Mouse (Mus musculus): ENCODE measurements at regions not wholly inside any gene's neighbourhood (a gene's known extent, or its start where the extent isn't known, plus 50 kb on each side); places are given as distances from the start of the nearest gene placed in this dataset.

DNA sequence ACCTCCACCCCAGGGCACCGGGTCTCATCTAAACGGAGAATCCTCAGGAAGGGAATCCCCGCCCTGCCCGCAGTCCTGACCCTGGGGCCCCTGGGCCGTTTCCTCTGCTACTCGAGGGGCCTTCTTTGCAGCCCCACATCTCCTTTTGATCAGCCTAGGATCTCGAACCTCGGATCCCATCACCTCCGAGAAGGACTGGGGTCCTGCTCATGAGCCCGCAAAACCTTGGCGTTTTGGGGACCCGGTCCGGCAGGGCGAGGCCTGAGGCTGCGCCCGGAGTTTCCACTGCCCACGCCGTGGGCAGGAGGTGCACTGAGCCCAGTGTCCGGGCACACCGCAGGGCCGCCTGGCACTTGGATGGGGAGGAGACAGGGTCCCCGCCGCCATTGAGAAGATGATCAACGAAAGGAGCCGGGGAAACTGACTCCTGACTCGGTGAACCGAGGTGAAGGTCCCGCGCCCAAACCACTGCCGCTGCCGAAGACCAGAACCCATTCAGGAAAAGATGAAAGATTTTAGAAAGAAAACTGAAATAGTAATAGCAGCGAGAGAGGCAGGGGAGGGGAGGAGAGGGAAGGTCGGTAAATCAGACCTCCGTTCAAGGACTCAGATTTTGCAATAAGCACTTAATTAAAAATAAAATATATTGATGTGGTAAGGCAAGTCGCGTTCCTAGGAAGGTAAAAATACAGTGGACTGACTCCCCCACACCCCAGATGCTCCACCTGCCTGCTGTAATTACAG is 399.0 kb upstream of the Smim15 start:
- in situ Hi-C loops (cut with MboI, MseI): no loop called here

DNA sequence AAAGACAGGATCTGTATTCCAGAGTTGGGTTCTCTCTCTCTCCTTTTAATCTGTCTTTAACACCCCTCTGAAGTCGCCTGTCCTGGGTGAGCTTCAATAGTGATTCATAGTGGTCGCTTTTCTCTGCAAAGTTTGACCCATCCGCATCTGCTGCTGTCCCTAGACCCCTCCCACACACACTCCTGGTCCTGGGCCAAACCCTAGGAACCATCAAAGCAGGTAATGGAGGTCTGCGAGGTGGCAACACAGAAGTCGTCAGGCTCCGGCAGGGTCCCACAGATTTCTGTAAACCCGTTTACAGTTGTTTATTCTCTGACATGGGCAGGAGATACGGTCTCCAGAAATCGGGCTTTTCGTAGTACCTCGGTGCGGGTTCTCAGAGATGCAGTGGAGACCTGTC is 399.5 kb upstream of the Smim15 start:
- in situ Hi-C loops (cut with MboI, MseI): no loop called here

DNA sequence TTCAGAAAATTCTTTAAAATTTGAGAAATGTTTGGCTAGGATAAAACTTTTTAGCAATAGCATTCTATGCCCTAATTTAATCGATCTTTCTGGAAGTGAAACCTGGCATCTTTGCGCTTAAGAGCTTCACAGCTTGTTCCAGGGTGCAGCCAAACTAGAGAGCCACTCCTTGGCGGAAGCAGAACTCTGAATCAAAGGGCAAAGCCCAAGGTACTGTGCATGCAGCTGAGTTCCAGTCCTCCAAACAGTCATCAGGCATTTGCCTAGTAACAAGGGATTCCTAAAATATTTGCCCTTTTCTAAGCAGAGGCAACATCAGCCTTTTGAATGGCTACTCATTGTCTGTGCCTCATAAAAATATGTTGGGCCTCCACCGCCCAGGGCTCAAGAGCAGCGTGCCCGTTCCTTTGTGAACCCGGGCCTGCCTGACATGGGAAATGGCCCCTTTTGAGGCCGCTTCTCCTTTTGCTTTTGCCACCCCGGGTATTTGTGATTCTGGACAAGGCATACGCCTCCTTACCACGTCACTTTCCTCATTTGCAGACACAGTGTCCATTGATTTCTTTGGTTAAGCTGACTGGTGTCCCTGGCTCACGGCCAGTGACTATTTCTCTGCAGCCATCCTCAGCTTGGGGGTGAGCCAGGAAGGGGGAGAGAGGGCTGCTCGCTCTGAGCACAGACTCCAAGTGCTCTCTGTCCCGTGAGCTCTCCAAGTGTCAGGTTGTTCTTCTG is 402.2 kb upstream of the Smim15 start:
- in situ Hi-C loops (cut with MboI, MseI): no loop called here

DNA sequence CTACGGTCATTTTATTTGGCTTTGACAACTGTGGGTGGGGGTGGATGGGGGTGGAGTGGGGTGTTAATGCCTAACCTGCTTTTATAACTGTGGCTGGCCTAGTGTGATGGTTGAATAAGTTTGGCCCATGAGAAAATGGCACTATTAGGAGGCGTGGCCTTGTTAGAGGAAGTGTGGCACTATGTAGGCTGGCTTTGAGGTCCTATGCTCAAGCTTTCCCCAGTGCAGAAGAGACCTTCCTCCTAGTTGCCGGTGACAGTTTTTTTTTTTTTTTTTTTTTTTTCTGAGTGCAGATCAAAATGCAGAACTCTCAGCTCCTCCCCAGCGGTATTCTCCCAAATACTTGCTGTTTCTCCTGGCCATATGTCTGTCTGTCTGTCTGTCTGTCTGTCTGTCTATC is 404.6 kb upstream of the Smim15 start:
- in situ Hi-C loops (cut with MboI, MseI): no loop called here

DNA sequence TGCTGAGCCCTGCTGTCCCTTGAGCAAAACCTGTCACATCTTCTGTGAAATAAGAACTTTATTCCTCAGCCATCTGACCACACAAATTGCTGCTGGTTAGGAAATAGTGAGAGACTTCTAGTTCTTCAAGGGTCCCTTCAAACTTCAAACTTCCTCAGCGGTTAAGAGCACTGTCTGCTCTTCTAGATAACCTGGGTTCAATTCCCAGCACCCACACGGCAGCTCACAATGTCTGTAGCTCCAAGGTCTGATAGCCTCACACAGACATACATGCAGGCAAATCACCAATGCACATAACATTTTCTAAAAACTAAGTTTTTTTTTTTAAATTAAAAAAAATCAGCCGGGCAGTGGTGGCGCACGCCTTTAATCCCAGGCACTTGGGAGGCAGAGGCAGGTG is 407.0 kb upstream of the Smim15 start:
- in situ Hi-C loops (cut with MboI, MseI): no loop called here

DNA sequence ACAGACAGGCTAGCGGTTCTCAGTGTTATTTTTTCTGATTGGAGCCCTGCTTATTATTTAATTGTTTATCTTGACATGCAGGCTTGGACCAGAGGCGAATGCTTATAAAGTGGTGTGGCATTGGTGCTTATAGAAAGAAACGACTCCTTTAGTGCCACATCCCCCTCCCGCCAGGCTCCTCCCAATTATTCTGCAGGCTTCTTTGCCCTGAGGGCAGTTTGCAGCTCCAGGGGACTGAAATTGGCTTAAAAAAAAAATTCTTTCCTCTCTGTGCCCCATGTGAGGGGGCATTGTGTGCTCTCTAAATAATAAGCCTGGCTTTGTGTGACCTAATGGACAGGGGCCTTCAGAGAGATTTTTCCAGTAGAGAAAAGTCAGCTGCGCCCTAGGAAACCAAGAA is 409.1 kb upstream of the Smim15 start:
- in situ Hi-C loops (cut with MboI, MseI): no loop called here

DNA sequence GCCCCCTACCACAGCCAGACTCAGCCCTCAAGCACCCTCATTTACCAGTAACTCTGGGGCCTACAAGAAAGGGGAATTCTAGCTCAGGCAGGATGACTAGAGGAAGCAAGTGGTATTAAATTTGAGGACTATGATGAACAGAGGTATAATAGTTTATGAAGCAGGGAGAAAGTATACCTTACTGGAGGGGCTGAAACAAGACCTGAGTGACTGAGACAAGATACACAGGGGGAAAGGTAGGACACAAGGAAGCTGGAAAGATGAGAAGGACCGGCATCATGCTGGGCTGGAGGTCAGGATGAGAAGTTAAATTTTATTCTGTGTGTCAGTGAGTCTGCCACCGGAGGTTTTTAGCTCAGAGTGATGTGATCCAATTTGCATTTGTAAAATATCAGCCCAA is 417.2 kb upstream of the Smim15 start:
- in situ Hi-C loops (cut with MboI, MseI): no loop called here

DNA sequence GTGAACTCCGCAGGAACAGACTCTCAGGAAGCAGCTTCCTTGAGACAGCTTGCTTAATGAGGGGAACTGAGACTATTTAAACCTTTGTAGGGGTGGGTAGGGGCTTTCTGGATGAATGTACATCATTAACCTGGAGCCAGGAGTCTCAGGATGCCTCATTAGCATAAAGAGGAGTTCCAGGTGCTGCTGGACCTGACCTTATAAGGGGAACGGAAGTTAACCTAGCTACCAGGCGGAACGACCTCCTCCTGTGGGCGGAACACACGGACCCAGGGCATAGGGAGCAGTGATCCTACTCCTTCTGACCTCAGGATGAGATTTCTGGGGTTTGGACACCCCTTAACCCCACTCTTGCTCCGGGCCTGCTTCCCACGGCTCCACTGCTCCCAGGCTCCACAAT is 417.6 kb upstream of the Smim15 start:
- in situ Hi-C loops (cut with MboI, MseI): no loop called here

DNA sequence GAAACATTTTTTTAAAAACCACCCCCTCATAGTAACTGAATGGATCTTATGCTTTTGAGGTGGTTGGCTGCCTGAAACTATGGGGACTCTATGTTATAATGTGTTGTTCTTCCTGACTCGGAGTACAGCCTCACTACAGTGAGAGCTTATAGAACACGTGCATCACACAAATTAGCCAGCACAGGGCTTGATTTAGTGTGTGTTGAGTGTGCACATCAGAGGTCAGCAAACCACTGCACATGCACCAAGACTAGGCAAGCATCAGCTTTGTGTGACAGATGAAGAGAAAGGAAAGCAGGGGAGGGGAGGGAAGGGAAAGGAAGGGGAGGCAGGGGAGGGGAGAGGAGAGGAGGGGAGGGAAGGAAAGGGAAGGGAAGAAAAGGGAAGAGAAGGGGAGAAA is 422.9 kb upstream of the Smim15 start:
- in situ Hi-C loops (cut with MboI, MseI): no loop called here

DNA sequence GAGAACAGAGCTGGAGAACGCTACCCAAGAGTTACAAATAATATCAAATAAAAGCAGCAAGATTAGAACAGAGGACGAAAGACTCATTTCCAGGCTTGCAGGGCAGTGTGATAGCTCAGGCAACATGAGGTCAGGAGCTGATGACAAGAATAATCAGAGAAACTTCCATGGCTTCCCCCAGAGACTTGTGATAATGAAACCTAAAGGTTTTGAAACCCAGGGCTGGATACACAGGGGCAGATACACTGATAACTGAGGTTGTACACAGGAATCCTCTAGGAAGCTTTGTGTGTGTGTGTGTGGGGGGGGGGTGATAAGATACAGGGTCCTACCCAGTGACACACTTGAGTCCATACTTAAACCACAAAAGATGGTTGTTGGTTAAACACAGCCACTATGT is 423.4 kb upstream of the Smim15 start:
- in situ Hi-C loops (cut with MboI, MseI): no loop called here

DNA sequence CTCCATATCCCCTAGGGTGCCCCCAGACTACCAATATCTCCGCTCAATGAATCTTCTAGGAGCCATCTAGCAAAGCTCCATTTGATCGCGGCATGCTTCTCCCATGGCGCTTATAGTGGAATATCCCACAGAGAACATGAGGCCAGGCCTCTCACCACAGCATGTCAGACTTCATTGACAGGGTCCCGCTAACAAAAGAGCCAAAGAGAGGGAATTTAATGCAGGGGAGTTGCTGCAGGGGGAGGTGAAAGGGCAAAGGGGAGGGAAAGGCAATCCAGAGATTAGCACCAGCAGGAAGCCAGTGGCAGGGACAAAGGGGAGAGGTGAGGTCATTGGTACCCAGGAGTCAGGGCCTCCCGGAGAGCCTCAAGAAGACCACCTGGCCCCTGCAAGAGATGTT is 424.0 kb upstream of the Smim15 start:
- in situ Hi-C loops (cut with MboI, MseI): no loop called here

DNA sequence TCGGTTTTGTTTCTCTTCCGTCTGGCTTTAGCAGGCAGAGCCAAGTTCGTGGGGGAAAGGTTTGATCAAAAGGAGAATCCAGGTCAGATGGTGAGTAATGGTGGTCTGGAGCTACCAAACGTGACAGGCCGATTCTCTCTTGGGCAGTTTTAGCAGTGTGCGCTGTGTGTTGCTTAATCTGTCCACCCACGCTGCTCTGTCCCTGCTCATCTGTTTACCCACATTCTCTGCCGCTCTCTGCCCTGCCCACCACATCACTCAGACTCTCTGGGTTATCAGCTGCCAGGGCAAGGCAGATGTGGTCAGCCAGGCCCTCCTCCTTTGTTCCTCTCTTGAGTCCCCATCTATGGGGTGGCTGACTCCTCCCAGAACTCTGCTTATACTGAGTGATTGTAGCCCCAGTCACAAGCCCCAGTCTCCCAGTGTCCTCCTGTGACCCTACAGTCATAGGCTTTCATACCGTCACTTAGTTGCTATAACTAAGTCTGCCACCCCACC is 424.8 kb upstream of the Smim15 start:
- in situ Hi-C loops (cut with MboI, MseI): no loop called here

DNA sequence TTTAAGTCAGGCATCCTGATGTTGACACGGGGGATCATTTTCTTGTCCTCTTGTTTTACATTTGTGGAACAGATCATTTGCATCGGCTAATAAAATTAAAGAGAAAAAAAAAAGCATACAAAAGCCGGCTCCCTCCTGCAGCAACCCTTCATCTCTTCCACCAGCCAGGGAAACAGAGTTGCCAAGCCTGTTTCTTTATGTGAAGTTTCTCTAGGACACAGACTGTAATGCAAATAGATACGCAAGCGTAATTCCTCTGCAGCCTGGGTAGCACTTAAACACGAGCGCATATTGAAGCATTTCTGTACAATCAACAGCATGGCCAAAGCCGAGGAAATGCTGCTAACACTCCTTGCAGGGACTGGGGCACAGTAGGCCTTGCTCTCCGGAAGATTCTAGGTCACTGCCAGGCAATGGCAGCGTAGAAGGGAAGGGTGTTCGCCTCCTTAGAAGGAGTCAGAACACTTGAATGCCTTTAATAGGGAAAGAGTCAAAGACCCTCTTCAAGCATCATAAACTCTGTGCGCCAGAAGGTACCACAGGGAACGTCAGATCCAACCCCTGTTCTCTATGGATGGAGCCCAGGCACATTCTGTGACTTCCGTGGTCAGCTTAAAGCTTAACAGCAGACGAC is 425.3 kb upstream of the Smim15 start:
- in situ Hi-C loops (cut with MboI, MseI): no loop called here

DNA sequence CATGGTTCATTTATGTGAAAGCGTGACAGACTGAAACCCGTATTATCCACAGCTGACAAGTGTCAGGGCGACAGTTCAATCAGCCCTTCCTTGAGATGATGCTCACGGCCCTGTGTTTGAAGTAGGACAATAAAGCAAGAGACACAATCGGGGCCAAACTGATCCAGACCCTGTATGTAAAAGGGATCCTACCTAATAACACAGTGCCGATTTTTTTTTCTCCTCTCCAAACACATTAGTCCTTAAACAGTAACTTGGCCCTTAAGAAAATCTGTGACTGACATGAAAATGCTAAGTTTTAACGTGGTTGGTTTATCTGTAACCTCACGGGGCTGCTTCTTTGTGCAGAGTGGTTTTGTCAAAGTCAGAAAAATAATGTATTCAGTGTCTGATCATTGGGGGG is 425.9 kb upstream of the Smim15 start:
- in situ Hi-C loops (cut with MboI, MseI): no loop called here

DNA sequence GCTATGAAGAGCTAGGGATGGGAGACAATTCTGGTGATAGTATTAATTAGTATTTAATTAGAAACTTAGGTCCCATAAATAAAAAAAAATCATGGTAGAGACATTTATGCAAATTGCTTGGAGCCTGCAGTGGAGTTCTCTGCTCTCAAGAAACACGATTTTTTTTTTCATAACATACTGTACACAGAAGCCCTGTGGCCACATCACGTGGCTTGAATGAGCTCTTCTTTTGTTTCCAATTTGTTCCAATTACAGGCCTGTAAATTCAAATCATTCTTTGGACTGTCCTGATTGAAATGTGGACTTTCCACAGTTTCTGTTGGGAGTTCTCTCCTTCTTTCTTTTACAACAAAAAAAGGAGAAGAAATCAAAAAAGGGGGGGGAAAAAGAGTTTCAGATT is 426.7 kb upstream of the Smim15 start:
- in situ Hi-C loops (cut with MboI, MseI): no loop called here

DNA sequence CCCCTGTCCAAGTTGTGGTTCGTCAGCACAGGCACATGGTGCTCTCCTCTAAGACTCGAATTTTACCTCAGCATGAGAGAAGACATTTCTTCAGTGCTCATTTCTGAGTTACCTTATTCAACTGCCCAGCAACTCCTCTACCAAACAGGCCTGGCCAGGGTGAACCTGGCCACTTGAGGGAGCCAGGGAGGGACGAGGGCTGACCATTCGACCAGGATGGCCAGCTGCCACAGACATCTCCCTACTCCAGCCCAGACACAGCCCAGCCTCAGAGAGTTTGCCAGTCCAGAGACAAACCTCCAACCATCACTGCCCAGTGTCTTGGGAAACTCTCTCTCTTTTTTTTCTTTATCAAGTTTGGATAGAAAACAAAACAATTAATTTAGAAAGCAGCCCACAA is 427.5 kb upstream of the Smim15 start:
- in situ Hi-C loops (cut with MboI, MseI): no loop called here

DNA sequence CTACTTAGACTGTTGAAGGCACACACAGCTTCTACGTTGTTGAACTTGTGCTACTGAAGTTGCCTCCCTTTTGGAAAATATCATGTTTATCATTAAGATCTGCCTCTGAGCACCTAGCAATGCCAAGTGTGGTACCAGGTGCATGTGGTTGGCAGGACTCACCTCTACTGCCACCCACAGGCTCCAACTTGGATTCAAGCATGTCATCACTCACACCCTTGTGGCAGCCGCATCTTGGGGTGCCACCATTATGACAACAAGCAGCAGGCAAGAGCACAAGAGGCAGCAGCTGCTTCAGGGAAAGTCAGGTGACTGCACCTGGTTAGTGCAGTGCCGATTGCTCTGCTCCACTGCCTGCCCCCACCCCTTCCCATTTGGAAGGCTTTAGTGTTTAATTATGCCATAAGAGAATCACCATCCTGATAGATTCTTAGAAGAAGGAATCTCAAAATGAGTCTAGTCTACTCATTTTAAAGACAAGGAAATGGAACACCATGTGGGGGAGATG is 435.2 kb upstream of the Smim15 start:
- in situ Hi-C loops (cut with MboI, MseI): no loop called here

DNA sequence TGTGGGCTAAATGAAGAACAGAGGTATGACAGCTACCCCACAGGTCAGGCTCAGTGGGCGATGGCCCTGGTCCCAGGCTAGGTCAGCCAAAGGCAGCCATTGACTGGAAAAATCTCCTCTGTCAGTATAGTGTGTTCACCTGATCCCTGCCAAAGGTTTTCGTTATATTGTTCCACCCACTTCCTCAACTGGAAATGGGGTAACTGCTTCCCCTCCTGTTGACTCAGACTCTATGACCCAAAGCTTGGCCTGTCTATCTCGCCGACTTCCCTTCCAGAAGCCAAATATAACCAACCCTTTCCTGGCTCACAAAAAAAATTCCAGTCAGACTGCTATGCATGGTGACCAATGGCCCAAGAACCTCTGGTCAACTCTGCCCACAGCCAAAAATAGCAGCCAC is 437.0 kb upstream of the Smim15 start:
- in situ Hi-C loops (cut with MboI, MseI): no loop called here

DNA sequence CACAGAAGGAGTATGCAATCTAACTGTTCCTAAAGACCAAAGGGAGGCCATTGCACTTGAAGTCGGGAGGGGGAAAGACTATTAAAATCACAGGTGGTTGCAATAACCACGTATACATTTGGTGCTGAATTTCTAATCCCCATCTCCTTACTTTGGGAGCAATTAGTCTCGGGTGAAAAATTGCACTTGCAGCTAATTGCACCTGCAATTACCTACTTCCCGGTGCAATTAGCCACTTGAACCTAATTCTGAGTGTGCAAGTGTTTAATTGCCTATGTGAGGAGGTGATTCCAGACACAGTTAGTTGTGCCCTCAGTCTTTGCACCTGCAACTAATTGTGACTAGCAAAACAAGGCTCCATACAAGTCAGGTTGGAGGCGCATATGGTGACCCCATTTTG is 442.1 kb upstream of the Smim15 start:
- in situ Hi-C loops (cut with MboI, MseI): no loop called here

DNA sequence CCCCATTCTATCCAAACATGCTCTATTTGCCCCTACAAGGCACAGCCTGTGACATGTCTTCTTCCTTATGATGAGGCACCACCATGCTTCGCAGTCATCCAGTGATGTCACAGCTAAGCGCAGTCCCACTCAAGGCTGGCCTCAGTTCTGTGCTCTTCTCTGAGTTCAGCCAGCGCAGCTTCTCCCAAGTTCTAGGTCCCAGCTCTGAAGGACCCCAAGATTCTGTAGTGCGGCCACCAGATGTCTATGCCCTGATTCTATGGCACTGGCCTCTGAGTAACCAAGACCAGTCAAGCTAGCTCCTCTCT is 443.2 kb upstream of the Smim15 start:
- in situ Hi-C loops (cut with MboI, MseI): no loop called here

DNA sequence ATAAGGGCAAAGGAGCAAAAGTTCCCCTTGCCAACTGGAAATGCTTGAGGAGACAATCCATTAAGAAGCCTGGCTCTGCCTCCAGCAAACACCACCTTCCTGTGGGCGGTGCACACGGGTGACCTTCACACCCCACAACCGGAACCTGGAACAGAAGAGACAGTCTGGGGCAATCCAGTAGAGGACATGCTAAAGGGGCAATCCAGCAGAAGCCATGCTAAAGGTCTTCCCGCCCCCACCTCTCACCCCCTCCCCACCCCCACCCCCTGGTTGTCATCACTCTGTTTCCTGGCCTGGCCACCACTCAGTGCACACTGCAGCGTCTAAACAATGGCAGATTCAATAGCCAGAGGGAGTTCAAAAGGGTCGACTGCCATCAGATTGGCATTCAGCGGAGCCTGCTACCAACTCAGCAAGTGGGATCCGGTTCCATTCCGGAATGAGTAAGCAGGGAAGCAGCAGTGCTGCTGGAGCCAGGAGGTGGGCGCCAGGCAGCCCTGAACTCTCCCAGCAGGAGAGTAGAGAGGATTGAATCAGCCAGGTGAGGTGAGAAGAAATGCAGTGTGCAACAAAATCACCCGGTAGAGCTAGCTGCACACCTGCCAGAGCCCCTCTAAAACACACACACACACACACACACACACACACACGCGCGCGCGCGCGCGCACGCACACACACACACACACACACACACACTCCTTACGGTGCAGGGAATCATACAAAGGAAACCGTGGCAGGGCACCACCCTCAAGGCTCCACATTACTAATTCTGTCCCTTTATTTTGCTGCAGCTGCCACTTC is 443.7 kb upstream of the Smim15 start:
- in situ Hi-C loops (cut with MboI, MseI): no loop called here

DNA sequence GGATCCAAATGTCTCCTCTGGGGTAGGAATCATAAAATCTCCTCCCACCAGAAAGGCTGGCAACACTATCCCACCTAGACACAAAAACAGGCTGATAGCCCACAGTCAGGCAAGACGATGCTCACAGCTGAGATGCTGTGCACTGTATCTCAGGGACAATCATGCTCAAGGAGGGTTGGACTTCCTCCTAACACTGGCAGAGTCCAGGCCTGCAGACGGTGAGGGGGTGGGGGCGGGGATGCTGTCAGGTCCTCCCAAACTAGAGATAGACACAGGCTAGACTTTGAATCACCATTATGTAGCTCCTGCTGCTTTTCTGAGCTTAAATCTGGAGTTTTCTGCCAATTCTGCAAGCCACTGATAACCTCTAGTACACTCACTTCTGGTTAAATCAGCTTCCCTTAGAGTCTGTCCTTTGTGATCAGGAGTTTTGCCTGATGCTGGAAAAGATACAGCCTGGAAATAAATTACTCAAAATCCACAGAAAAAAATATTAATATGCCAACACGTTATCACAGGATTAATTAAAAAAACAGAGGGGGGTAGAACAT is 445.1 kb upstream of the Smim15 start:
- in situ Hi-C loops (cut with MboI, MseI): no loop called here

All from regulatory T cell (primary cell).